Mouse (Mus musculus): Measurements from ENCODE around the gene Pklr.

The Pklr gene

GRCm38 (mm10) chr3:89163643-89164245 lies 27.8 kb downstream of the Pklr start:
- DNase-seq (ENCODE audit: low spot score in 2 of 2): no peak

GRCm38 (mm10) chr3:89164506-89165267 lies 28.7 kb downstream of the Pklr start, which contains the start of gene Clk2:
Gene Clk2 (plus strand): TSS chr3:89164795.
- peak; percentile 90 to 96 for DNase-seq (ENCODE audit: low spot score in 2 of 2)

DNA sequence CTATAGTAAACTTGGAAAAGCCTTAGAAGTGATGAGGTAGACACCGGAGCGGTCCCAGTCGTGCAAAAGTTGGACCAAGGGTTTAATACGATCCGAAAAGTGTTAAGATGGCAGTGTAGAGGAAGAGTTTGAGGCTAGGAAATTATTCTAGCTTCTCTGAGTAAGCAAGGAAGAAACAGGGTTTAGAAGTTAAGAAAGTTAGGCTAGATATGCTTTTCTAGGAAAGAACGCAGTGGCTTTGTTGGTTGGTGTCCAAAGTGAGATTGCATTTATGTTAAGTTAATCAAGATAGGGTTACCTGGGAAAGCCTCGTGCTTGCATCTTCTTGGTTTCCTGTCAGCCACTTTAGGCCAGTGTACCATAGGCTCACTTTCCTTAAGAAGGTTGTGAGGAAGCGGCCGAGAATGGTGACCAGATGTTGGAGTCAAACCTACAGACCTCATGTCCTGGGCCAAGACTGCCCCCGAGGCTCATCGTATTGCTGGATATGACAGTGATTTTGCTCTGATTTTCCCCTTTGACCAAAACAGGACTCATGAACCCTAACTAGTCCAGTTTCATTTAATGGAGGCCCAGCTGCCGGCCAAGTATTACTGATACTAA lies 29.4 kb downstream of the Pklr start:
- no peak for DNase-seq (ENCODE audit: low spot score in 2 of 2)

- DNase-seq (ENCODE audit: low spot score in 2 of 2): no peak
Measured at GRCm38 (mm10) chr3:89166945-89167344, 31.0 kb downstream of the Pklr start.

DNA sequence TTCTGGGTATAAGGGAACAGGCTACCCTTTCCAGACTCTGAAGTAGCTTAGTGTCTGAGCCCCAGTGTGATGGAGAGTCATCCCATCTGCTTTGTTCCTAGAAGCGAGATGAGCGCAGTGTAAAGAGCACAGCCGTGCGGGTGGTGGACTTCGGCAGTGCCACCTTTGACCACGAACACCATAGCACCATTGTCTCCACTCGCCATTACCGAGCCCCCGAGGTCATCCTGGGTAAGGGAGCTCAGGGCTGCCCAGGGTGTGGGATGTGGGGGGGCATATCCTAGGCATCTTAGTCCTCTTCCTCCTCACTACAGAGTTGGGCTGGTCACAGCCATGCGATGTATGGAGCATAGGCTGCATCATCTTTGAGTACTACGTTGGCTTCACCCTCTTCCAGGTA lies 38.9 kb downstream of the Pklr start:
- no peak for DNase-seq (ENCODE audit: low spot score in 2 of 2)

GRCm38 (mm10) chr3:89175544-89175943 lies 39.6 kb downstream of the Pklr start:
- no peak for DNase-seq (ENCODE audit: low spot score in 2 of 2)

GRCm38 (mm10) chr3:89176421-89176820 lies 40.5 kb downstream of the Pklr start:
- DNase-seq (ENCODE audit: low spot score in 2 of 2): no peak

DNA sequence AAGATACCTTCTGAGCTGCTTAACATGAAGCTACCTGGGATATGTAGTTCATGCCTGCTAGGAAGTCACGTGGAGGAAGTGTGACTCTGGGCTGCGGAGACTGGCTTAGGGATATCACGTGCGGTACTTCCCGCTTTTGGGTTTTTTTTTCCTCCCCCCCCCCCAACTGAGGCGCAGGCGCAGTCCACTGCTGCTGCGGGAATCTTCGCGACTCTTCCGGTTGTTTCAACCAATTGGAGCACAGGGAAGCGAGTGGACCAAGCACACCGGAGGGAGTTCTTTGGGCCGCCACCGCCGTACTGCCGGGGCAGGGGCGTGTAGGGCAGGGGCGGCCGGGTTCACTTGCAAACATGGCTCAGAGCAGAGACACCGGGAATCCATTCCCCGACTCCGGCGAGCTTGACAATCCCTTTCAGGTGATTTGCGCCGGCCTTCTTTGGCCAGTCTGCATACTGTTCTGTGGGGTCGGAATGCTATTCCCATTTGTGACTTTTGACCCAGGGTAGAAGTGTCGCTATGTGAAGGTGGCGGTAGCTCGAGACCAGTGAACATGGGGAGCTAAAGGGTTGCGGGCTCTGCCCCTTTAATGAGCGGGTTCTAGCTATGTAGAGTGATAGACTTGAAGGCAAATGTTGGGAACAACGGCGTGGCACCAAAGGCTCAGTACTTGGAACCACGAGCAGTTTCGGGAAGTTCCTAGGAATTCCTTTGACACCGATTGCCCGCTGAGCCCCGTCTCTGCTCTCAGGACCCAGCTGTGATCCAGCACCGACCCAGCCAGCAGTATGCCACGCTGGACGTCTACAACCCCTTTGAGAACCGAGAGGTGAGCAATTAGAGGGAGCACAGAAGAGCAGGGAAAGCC lies 41.5 kb downstream of the Pklr start, which contains the start of gene Scamp3:
Scamp3 (plus strand) TSS at position 232 of the 865 bp plus-strand sequence.
- peak; percentile 62 to 81 for DNase-seq (ENCODE audit: low spot score in 2 of 2)

DNA sequence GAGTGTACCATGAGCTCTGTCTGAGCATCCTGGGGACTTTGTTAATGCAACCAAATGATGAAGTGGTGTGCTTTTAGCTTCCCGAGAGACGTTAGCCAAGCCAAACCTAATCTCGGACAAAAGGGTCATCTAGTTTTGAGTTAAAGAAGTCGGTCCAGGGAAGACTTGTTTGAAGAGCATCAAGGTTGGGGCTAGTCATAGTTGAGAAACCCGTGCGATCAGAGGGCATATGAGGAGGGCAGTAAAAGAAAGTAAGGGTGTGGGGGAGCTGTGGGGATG lies 42.1 kb downstream of the Pklr start:
- DNase-seq (ENCODE audit: low spot score in 2 of 2): no peak

DNA sequence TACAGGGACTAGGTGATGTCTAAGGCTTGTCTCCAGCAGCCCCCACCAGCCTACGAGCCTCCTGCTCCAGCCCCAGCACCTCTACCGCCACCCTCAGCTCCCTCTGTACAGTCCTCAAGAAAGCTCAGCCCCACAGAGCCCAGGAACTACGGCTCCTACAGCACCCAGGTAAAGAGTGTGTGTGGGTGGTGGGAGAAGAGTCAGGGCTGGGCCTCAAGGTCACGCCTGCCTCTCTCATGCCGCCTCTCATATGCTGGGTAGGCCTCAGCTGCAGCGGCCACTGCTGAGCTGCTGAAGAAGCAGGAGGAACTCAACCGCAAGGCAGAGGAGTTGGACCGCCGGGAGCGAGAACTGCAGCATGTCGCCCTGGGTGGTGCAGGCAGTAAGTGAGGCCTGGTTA lies 43.1 kb downstream of the Pklr start:
- no peak for DNase-seq (ENCODE audit: low spot score in 2 of 2)

DNA sequence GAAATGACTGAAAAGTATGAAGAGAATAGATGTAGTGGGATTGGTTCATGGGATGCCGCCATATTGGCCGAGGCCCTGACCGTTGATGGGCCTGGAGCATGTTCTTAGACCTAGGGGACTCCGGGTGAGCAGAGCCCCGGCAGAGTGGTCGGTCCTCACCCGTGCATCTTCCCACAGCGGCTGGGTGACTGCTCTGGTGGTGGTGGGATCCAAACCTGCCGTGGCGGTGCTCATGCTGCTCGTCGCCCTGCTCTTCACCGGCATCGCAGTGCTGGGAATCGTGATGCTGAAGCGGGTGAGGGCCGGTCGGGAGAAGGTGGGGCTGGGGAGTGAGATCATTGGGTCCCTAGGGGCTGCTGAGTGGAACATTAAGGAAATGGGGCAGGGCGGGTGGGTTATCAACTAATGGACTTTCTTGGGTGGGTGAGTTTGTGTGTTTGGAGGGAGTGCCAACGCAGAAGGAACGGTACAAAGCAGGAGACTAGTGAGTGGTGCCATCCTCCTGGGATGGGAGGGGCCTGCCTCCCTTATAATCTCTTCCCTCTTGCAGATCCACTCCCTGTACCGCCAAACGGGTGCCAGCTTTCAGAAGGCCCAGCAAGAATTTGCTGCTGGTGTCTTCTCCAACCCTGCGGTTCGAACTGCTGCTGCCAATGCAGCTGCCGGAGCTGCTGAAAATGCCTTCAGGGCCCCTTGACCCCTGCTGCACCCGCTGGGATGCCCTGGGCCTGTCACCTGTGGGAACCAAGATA lies 46.0 kb downstream of the Pklr start:
- DNase-seq (ENCODE audit: low spot score in 2 of 2): no peak

DNA sequence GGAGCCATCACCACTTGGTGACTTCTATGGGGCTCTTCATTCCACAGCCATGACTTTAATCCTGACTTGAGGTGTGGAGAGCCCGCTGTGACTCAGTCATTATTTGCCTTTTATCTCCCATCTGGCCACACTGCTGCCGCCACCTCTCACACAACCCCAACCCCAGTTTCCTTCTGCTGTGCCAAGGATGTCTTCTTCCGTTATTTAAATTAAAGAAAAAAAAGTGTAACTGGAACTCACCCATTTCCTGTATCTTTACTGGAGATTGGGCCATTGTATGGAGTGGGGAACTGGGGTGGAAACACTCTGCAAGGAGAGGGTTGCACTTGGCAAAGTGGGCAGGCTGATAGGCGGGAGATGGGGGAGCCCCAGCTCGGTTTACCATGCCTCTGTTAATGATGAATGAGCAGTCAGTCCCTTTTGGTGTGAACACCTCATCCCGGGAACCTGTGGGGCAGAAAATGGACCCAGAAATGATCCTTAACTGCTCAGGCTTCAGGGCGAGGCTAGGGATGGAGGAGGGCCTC lies 46.7 kb downstream of the Pklr start:
- no peak for DNase-seq (ENCODE audit: low spot score in 2 of 2)

- peak in 1 of 2 experiments; percentile 72 for DNase-seq (ENCODE audit: low spot score in 2 of 2)
Measured at GRCm38 (mm10) chr3:89183058-89183958, 47.4 kb downstream of the Pklr start, which contains the start of gene Fam189b. Gene Fam189b (plus strand): TSS chr3:89183143.

GRCm38 (mm10) chr3:89183959-89184315 lies 48.0 kb downstream of the Pklr start:
- DNase-seq (ENCODE audit: low spot score in 2 of 2): no peak

DNA sequence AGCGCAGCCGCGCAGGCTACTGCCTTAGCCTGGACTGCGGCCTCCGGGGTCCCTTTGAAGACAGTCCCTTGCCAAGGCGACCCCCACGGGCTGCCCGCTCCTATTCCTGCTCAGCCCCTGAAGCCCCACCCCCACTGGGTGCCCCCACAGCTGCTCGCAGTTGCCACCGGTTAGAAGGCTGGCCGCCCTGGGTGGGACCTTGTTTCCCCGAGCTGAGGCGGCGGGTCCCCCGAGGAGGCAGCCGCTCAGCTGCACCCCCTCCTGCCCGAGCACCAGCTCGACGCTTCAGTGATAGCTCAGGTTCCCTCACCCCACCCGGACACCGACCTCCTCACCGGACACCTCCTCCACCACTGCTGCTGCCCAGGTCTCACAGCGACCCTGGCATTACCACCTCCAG lies 51.3 kb downstream of the Pklr start:
- peak in 1 of 2 experiments; percentile 52 for DNase-seq (ENCODE audit: low spot score in 2 of 2)

GRCm38 (mm10) chr3:89187690-89188477 lies 51.9 kb downstream of the Pklr start:
- peak in 1 of 2 experiments; percentile 35 for DNase-seq (ENCODE audit: low spot score in 2 of 2)

DNA sequence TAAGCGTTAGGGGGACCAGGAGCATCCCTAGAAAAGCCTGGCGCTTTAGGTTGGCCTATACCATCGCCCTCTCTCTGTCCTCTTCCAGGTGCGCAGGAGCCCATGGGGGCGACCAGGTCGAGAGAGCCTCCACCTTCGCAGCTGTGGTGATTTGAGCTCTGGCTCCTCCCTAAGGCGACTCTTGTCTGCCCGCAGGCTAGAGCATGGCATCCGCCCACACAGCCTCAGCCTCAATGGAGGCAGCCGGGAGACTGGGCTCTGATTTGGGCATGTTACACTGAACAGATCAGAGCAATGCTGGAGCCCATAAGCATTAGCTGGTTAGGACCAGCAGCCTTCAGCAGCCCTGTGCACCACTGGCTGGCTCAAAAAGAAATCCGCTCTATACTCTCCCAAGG lies 52.5 kb downstream of the Pklr start:
- peak in 1 of 2 experiments; percentile 47 for DNase-seq (ENCODE audit: low spot score in 2 of 2)

DNA sequence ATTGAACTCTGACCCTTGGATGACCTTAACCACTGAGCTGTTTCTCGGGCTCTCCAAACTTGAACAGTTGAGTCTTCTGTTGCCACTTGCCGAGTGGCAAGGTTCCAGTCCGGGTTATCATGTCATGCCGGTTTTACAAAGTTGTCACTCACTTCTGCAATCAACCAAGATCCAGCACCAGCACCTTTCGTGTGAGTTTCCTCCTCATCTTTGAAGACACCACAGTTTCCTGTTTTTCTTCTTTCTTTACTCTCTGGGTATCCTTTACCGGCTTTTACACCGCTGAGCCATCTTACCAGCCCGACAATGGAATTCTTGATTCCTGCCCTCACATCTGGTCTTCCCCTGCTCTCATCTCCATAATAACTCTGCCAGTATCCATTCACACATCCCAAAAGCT lies 54.5 kb downstream of the Pklr start:
- no peak for DNase-seq (ENCODE audit: low spot score in 2 of 2)

DNA sequence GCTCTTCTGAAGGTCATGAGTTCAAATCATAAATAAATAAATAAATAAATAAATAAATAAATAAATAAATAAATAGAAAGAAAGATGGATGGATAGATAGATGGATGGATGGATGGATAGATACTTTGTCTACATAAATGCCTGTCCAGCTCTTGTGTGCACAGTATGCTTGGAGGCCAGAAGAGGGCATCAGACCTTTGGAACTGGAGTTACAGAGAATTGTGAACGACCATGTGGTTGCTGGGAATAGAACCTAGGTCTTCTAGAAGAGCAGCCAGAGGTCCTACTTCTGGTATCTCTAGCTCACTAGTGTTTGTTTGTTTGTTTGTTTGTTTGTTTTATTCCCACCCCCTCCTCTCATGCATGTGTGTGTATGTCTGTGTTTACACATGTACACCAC lies 57.4 kb downstream of the Pklr start:
- no peak for DNase-seq (ENCODE audit: low spot score in 2 of 2)

All from spleen, postnatal 10 days (tissue).